Mouse (Mus musculus) heart, adult 2 months (tissue): ENCODE data around the gene Card9. TPM values are rescaled to one million over a fixed set of nuclear protein-coding genes. Genes with fewer than 3 reads are reported as not detected.

Source experiments
- DNase-seq, 2 experiments: peaks; one replicate each; pipeline ENCODE4 v3.0.0; 2021
- H3K27ac ChIP-seq: fragments of 200-600 bp; 2 replicates; pipeline ENCODE4 v1.8.1; 2022
- H3K27me3 ChIP-seq: fragments of 200-500 bp; 2 replicates; pipeline ENCODE4 v1.6.1; 2012; ENCODE audit warnings: mild to moderate bottlenecking, low read length, inconsistent platforms, mixed read lengths; ENCODE audit not compliant: control insufficient read depth, insufficient read depth
- H3K36me3 ChIP-seq: fragments of 200-500 bp; 2 replicates; pipeline ENCODE4 v1.6.1; 2012; ENCODE audit warnings: low read length, inconsistent platforms; ENCODE audit not compliant: control insufficient read depth, insufficient read depth
- H3K4me1 ChIP-seq: fragments of 200-500 bp; 2 replicates; pipeline ENCODE4 v1.6.1; 2011; ENCODE audit warnings: low read length; ENCODE audit not compliant: control insufficient read depth, insufficient read depth
- H3K4me3 ChIP-seq: fragments of 200-600 bp; 2 replicates; pipeline ENCODE4 v1.8.1; 2022
- H3K79me2 ChIP-seq: fragments of 200-500 bp; replicated peaks from 2 replicates; pipeline ENCODE4 v1.6.1; 2012; ENCODE audit warnings: mild to moderate bottlenecking, inconsistent platforms, low read length, moderate library complexity, mixed read lengths; ENCODE audit not compliant: control insufficient read depth, insufficient read depth
- H3K9ac ChIP-seq: fragments of 200-500 bp; 2 replicates; pipeline ENCODE4 v1.6.1; 2012; ENCODE audit warnings: low read depth, mild to moderate bottlenecking, control low read depth, inconsistent platforms, low read length, mixed read lengths
- CTCF ChIP-seq: fragments of 200-600 bp; IDR thresholded peaks from 2 replicates; pipeline ENCODE4 v1.8.1; 2022; ENCODE audit warnings: antibody characterized with exemption, mild to moderate bottlenecking, moderate library complexity
- EP300 ChIP-seq: fragments of 200-500 bp; IDR thresholded peaks from 2 replicates; pipeline ENCODE4 v1.6.1; 2011; ENCODE audit warnings: low read depth, low read length, control low read depth; ENCODE audit not compliant: insufficient read depth
- POLR2A ChIP-seq: fragments of 200-500 bp; IDR thresholded peaks from 2 replicates; pipeline ENCODE4 v1.6.1; 2011; ENCODE audit warnings: mild to moderate bottlenecking, low read depth, low read length, control low read depth; ENCODE audit not compliant: insufficient read depth
- WGBS: fragments of 180-500 bp; shearing (Covaris S2); methylation state at CpG from one replicate; pipeline ENCODE4 v1.1.7; 2018; 5-methylcytosine and 5-hydroxymethylcytosine counted together
- intact Hi-C: fragments of 180-260 bp; cut with DNase I; formaldehyde crosslinking; loops from one replicate; pipeline ENCODE4 v1.15.1; 2025
- long read RNA-seq: library from polyadenylated mRNA; stranded (forward); transcript quantifications from one replicate; pipeline ENCODE4 v2.0.0, GENCODE M21; 2021
- polyA plus RNA-seq: library from polyadenylated mRNA; depleted of rRNA; stranded (reverse); fragments of >200 nt; gene quantifications from 2 replicates; pipeline ENCODE4 v1.2.3, GENCODE M21; 2012; rRNA removed
- total RNA-seq, 2 experiments: library from RNA; stranded (reverse); gene quantifications; 2 replicates each; pipeline ENCODE4 v1.2.3; 2021

Gene Card9
- 1 to 10 TPM; 1.0 to 1.2 TPM for total RNA-seq
- polyA plus RNA-seq = 2.3 and 4.1 TPM in 2 replicates
- long read RNA-seq = 0 reads

DNA sequence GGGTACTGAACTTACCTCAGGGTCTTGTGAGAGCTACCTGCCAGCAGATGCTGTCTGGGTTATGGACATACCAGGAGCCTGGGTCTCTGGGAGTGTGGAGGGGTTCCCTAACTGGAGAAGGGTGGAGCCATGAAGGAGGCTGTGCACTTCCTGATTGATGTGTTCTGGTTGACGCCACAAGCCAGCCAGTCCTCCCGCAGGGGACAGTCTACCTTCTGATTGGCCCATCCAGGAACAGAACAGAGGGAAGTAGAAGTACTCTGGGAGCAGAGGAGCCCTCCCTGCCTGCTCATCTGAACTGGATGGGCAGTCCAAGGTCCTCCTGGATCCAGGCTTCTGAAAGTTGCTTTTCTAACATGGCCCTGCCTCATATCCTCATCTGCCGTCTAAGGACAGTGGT is at the start of gene Card9:
Card9 (minus strand) TSS at position 147 of the 400 bp plus-strand sequence.
- DNase-seq = peak; percentile 32 to 56
- 52% methylated on average over 3 of the region's 3 CpGs for WGBS
- H3K9ac ChIP-seq = peak within 1 kb of the TSS; percentile 45; the same call in 1 of the 2 replicates
- H3K79me2 ChIP-seq = no peaks in the 10 kb centered on the region
- H3K36me3 ChIP-seq = no peaks in the 10 kb centered on the region
- H3K4me3 ChIP-seq = no peak within 1 kb of the TSS
- intact Hi-C loops = no loop called here
- peaks cover 11% of the 10 kb centered on the region for H3K4me1 ChIP-seq
- TF ChIP-seq CTCF (no peak), POLR2A (no peak), EP300 (no peak)
- H3K27me3 ChIP-seq = no peaks in the 10 kb centered on the region
- H3K27ac ChIP-seq = peak within 1 kb of the TSS; percentile 77

DNA sequence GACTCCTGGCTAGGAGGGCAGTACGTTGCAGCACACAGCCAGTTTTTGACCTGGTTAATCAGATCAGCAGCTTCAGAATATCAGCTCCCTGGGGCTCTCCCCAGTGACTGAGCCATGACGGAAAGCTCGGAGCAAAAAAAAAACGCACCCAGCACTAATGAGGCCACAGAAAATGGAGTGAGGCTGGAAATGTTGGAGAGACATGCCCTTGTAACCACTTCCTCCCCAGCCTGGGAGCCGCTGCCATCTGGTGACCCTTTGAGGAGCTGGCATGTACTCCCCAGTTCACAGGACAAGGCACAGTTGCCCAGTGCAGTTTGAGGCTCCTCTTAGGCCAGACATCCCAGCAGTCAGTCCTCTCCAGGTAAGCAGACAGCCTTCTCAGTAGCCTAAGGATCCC is 49.4 kb upstream of the Card9 start:
- WGBS = 75% methylated on average over 5 of the region's 5 CpGs
- TF ChIP-seq POLR2A = no peak
- TF ChIP-seq CTCF = no peak
- TF ChIP-seq EP300 = no peak
- H3K36me3 ChIP-seq = no peaks in the 10 kb centered on the region; the same call in 1 of the 2 replicates
- peaks cover 17% of the 10 kb centered on the region for H3K4me1 ChIP-seq
- intact Hi-C loops = no loop called here
- no peak overlapping the region for H3K27ac ChIP-seq
- peaks cover 7% of the 10 kb centered on the region for H3K79me2 ChIP-seq
- no peaks in the 10 kb centered on the region for H3K27me3 ChIP-seq
- no peak for DNase-seq
- no peak overlapping the region for H3K9ac ChIP-seq
- no peak overlapping the region for H3K4me3 ChIP-seq

DNA sequence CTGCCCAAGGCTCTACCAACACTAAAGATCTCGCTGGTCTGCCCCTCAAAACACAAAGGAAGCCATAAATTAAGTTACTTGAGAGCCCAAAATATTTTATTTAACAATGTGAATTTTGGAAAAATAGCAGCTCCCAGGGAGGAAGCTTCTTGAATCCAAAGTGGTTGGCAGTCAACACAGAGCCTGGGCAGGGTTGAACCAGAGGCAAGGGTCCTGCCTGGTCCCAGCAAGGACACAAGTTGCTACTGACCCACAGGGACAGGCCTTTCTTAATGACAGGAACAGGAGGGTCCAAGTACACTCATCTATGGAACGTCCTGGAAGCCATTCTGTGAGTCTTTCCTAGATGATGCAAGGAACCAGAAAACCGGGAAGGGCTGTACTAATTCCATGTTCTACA is 48.6 kb upstream of the Card9 start:
- Histone ChIP-seq H3K36me3 (no peaks in the 10 kb centered on the region; the same call in 1 of the 2 replicates), H3K79me2 (peaks cover 7% of the 10 kb centered on the region), H3K27me3 (no peaks in the 10 kb centered on the region), H3K27ac (no peak overlapping the region; the same call in 1 of the 2 replicates), H3K4me3 (no peak overlapping the region; the same call in 1 of the 2 replicates), H3K4me1 (peaks cover 17% of the 10 kb centered on the region), H3K9ac (no peak overlapping the region)
- TF ChIP-seq EP300 (no peak), CTCF (no peak), POLR2A (no peak)
- intact Hi-C loops = loop anchor here (1.0 to 2.0 kb wide), 3 partner anchors 35 to 84 kb away; partner anchors contain the start of genes Dnlz and Sec16a
- no peak for DNase-seq
- WGBS = 53% methylated on average over 3 of the region's 3 CpGs

DNA sequence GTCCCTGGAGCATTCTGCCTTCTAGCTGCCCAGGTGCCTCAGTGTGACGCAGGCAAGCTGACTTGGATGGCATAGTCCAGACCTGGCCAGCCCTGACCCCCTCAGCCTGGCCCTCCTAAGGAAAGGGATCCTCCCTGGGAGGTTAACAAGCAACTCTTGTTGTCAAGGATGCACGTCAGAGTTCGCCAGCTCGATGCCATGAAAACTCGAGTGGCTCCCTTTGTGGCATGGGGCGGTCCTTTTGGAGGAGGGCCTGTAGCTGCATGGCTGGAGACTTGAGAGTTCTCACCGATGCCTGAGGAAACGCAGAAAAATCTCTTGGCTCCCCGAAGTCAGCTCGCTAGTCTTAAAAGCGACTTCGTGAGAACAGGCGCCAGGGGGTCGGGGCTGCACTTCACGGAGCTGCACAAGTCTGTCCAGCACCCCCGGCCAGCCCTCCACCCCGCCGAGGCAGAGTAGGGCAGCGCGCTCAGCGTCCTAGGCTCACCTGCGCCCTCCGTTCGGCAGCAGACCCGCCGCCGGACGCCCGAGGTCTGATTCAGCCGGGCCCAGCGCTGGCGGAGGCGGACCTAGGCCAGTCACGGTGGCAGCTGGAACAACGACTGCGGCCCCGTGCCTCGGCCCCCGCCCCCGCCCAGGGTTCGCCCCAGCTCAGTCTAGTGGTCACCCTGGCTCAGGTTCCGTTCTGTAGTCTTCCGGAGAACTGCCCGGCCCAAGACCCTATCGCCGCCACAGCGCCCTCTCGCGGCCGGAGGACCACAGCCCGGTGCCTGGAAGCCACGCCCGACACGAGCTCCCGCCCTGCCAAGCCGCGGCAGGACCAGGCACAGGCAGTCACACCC is 48.0 kb upstream of the Card9 start, which contains the start of gene Inpp5e:
Inpp5e (minus strand) TSS at position 689 of the 842 bp plus-strand sequence.
- peak; percentile 97 to 100 for DNase-seq
- no peaks in the 10 kb centered on the region; the same call in 1 of the 2 replicates for H3K36me3 ChIP-seq

DNA sequence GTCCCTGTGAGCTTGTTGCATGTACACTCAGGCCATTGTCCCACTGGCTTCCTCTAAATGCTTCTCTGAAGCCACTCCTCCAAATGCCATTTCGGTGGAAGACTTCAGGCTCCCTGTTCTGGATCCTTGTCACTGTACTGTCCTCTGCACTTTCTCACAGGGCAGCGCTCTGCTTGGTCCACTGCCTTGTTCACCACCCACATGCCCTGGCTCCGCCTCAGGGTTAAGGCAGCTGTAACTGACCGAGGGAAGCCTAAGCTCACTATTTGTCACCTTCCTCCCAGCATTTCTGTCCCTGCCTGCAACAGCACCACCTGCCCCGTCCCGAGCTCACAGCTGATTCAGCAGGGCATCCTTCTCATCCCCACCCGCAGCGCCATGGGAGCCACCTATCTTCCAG is 42.6 kb upstream of the Card9 start:
- no peak for DNase-seq
- H3K4me3 ChIP-seq = no peak overlapping the region
- H3K4me1 ChIP-seq = peaks cover 19% of the 10 kb centered on the region
- H3K9ac ChIP-seq = no peak overlapping the region
- TF ChIP-seq EP300 = no peak
- TF ChIP-seq POLR2A = no peak
- no peak for TF ChIP-seq CTCF
- H3K79me2 ChIP-seq = peaks cover 7% of the 10 kb centered on the region
- H3K27me3 ChIP-seq = no peaks in the 10 kb centered on the region
- WGBS = 69% methylated on average over 8 of the region's 8 CpGs
- H3K27ac ChIP-seq = no peak overlapping the region
- no peaks in the 10 kb centered on the region for H3K36me3 ChIP-seq
- intact Hi-C loops = no loop called here

More for the DNA sequence above, 48.0 kb upstream of the Card9 start, which contains the start of gene Inpp5e:
- intact Hi-C loops = loop anchor here (1.0 to 2.0 kb wide), 3 partner anchors 36 to 83 kb away; partner anchors contain the start of genes Dnlz and Sec16a
- peaks cover 7% of the 10 kb centered on the region for H3K79me2 ChIP-seq
- H3K4me3 ChIP-seq = peak within 1 kb of the TSS; percentile 94
- peak within 1 kb of the TSS; percentile 98 for H3K9ac ChIP-seq
- under 1% methylated on average over 57 of the region's 57 CpGs for WGBS
- H3K27ac ChIP-seq = peak within 1 kb of the TSS; percentile 96
- TF ChIP-seq CTCF = peak; percentile 94
- peak; percentile 76 for TF ChIP-seq EP300
- 0 out of 2 replicates have a peak, but pooled peaks have one; percentile 16 for TF ChIP-seq POLR2A
- H3K4me1 ChIP-seq = peaks cover 17% of the 10 kb centered on the region
- H3K27me3 ChIP-seq = no peaks in the 10 kb centered on the region

DNA sequence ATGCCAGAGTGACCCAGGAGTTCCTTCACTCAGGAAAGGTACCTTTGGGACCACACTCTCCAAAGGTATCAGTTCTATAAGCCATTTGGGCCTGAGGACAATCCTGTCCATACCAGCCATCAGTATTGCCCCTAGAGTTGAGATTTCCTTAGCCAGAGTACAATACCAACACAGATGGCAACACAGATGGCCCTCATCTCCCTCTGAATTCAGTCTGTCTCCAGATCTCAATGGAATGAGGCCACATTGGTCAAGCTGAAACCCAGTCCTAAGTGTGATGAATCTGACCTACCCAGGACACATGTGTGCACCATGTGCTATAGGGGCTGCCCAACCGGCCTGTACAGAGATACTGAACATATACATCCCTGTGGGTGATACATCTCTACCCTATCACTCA is 41.5 kb upstream of the Card9 start:
- Histone ChIP-seq H3K4me3 (no peak overlapping the region), H3K79me2 (peaks cover 2% of the 10 kb centered on the region), H3K27ac (no peak overlapping the region), H3K9ac (no peak overlapping the region), H3K27me3 (no peaks in the 10 kb centered on the region), H3K36me3 (no peaks in the 10 kb centered on the region), H3K4me1 (peaks cover 10% of the 10 kb centered on the region)
- DNase-seq = no peak
- 92% methylated on average over 1 of the region's 1 CpGs for WGBS
- intact Hi-C loops = no loop called here
- TF ChIP-seq EP300 = no peak
- no peak for TF ChIP-seq CTCF
- TF ChIP-seq POLR2A = no peak
